Mouse (Mus musculus) bone marrow macrophage, adult 2 months (primary cell): ENCODE measurements around the gene Orc3.

Experiments used
- CTCF ChIP-seq: IDR thresholded peaks from 2 replicates; pipeline ENCODE4 v1.5.1; 2012; ENCODE audit warnings: low read depth, mild to moderate bottlenecking, low read length, moderate library complexity
- POLR2A ChIP-seq: IDR thresholded peaks from 2 replicates; pipeline ENCODE4 v1.6.1; 2012; ENCODE audit warnings: mild to moderate bottlenecking, low read depth, low read length, borderline replicate concordance

GRCm38 (mm10) chr4:34639745-34640364, 25.1 kb upstream of the Orc3 start:
- TF ChIP-seq POLR2A, result no peak
- TF ChIP-seq CTCF, result no peak
